Mouse (Mus musculus): ENCODE data around the gene Thrb. TPM values are rescaled to one million over a fixed set of nuclear protein-coding genes. Genes with fewer than 3 reads are reported as not detected.

Gene Thrb
- total RNA-seq, 2 experiments from 2014 or later = 0.28 TPM

- ATAC-seq (replicated peaks; ENCODE audit: low FRiP score, low TSS enrichment, poor library complexity, severe bottlenecking) = no peak
These were observed 38.0 kb downstream of the Thrb start for GRCm38 (mm10) chr14:17697920-17698632.

GRCm38 (mm10) chr14:17700228-17700627 lies 40.2 kb downstream of the Thrb start:
- ATAC-seq (replicated peaks; ENCODE audit: low FRiP score, low TSS enrichment, poor library complexity, severe bottlenecking) = no peak

- ATAC-seq (replicated peaks; ENCODE audit: low FRiP score, low TSS enrichment, poor library complexity, severe bottlenecking) = no peak
These were observed 53.3 kb downstream of the Thrb start for GRCm38 (mm10) chr14:17713297-17713904.

GRCm38 (mm10) chr14:17719494-17719893 lies 59.4 kb downstream of the Thrb start:
- no peak for ATAC-seq (replicated peaks; ENCODE audit: low FRiP score, low TSS enrichment, poor library complexity, severe bottlenecking)

- no peak for ATAC-seq (replicated peaks; ENCODE audit: low FRiP score, low TSS enrichment, poor library complexity, severe bottlenecking)
These were observed 62.9 kb downstream of the Thrb start for GRCm38 (mm10) chr14:17722824-17723445.

- no peak for ATAC-seq (replicated peaks; ENCODE audit: low FRiP score, low TSS enrichment, poor library complexity, severe bottlenecking)
These were observed 64.5 kb downstream of the Thrb start for GRCm38 (mm10) chr14:17724577-17724976.

GRCm38 (mm10) chr14:17726906-17727305 lies 66.8 kb downstream of the Thrb start:
- ATAC-seq (replicated peaks; ENCODE audit: low FRiP score, low TSS enrichment, poor library complexity, severe bottlenecking) = no peak

GRCm38 (mm10) chr14:17727878-17728277 lies 67.8 kb downstream of the Thrb start:
- ATAC-seq (replicated peaks; ENCODE audit: low FRiP score, low TSS enrichment, poor library complexity, severe bottlenecking) = no peak

GRCm38 (mm10) chr14:17728889-17729288 lies 68.8 kb downstream of the Thrb start:
- no peak for ATAC-seq (replicated peaks; ENCODE audit: low FRiP score, low TSS enrichment, poor library complexity, severe bottlenecking)

GRCm38 (mm10) chr14:17731020-17731419 lies 71.0 kb downstream of the Thrb start:
- no peak for ATAC-seq (replicated peaks; ENCODE audit: low FRiP score, low TSS enrichment, poor library complexity, severe bottlenecking)

GRCm38 (mm10) chr14:17733077-17733778 lies 73.2 kb downstream of the Thrb start:
- no peak for ATAC-seq (replicated peaks; ENCODE audit: low FRiP score, low TSS enrichment, poor library complexity, severe bottlenecking)

- no peak for ATAC-seq (replicated peaks; ENCODE audit: low FRiP score, low TSS enrichment, poor library complexity, severe bottlenecking)
These were observed 73.7 kb downstream of the Thrb start for GRCm38 (mm10) chr14:17733779-17734137.

- ATAC-seq (replicated peaks; ENCODE audit: low FRiP score, low TSS enrichment, poor library complexity, severe bottlenecking) = no peak
These were observed 75.4 kb downstream of the Thrb start for GRCm38 (mm10) chr14:17735440-17735839.

GRCm38 (mm10) chr14:17740903-17741302 lies 80.8 kb downstream of the Thrb start:
- no peak for ATAC-seq (replicated peaks; ENCODE audit: low FRiP score, low TSS enrichment, poor library complexity, severe bottlenecking)

- ATAC-seq (replicated peaks; ENCODE audit: low FRiP score, low TSS enrichment, poor library complexity, severe bottlenecking) = no peak
These were observed 82.2 kb downstream of the Thrb start for GRCm38 (mm10) chr14:17742264-17742663.

GRCm38 (mm10) chr14:17742902-17743712 lies 83.0 kb downstream of the Thrb start:
- ATAC-seq (replicated peaks; ENCODE audit: low FRiP score, low TSS enrichment, poor library complexity, severe bottlenecking) = no peak

- no peak for ATAC-seq (replicated peaks; ENCODE audit: low FRiP score, low TSS enrichment, poor library complexity, severe bottlenecking)
These were observed 83.7 kb downstream of the Thrb start for GRCm38 (mm10) chr14:17743713-17744158.

GRCm38 (mm10) chr14:17747922-17748321 lies 87.9 kb downstream of the Thrb start:
- no peak for ATAC-seq (replicated peaks; ENCODE audit: low FRiP score, low TSS enrichment, poor library complexity, severe bottlenecking)

GRCm38 (mm10) chr14:17748945-17749344 lies 88.9 kb downstream of the Thrb start:
- ATAC-seq (replicated peaks; ENCODE audit: low FRiP score, low TSS enrichment, poor library complexity, severe bottlenecking) = no peak

Measured in megakaryocyte-erythroid progenitor cell, adult 5-6 weeks (primary cell).